In the genomic region with DNA sequence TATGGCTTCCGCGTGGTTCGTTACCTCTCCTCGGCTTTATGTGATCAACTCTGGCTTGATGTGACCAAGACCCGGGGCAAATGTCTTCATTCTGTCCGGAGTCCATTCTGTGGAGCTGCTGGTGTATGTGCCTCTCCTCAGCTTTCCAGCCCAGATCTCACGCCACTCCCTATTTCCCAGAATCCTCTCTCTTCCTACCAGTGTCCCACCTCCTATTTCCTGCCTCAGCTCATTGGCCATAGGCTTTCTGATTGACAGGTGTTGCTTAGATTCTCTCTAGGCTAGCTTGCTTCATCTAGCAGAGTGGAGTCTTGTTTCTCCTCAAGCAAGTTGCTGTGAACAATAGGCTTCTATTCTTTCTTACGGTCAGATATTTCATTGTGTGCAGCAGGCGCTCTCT, we compare ENCODE assay signal across 19 mouse cellular contexts. TPM values are rescaled to one million over a fixed set of nuclear protein-coding genes. Genes with fewer than 3 reads are reported as not detected.
A peak's percentile ranks its signal among the peaks of the same experiment; 100 is the strongest.
DNase-seq lines count a peak whose midpoint lies in the region; ATAC-seq and TF ChIP-seq lines count a peak whose summit lies in the region.
"Had no signal": no experiment of that assay in that cellular context is flagged by ENCODE, and none has a peak within 500 bp of the region (broad histone marks: within the 10 kb centered on the region; RNA-seq: fewer than 3 reads in every experiment).

No protein-coding gene starts in this region.

- ATAC-seq in heart, embryonic 15.5 days (replicated peaks; ENCODE audit: insufficient number of reproducible peaks, insufficient read depth, low FRiP score, low read depth) = no peak
- ATAC-seq: CD4-positive, CD25-positive, alpha-beta regulatory T cell, adult 4 months; inflammation-experienced regulatory T-cells, adult 6 months; midbrain, embryonic 16.5 days had no signal

- H3K4me1 ChIP-seq in heart, embryonic 15.5 days (replicated peaks) = no peaks in the 10 kb centered on the region
- H3K4me1 ChIP-seq in testis, adult 2 months (ENCODE audit: control insufficient read depth, insufficient read depth, low read length) = no peaks in the 10 kb centered on the region
- H3K4me1 ChIP-seq: embryonic facial prominence, embryonic 12.5 days had no signal

- WGBS in heart, embryonic 15.5 days = 84% methylated on average over 9 of the region's 9 CpGs

- peaks cover 5% of the 10 kb centered on the region; the same call in 1 of the 2 replicates for H3K36me3 ChIP-seq in heart, embryonic 15.5 days
- no peaks in the 10 kb centered on the region for H3K36me3 ChIP-seq in testis, adult 2 months (ENCODE audit: control insufficient read depth, insufficient read depth, low read length)
- H3K36me3 ChIP-seq: embryonic facial prominence, embryonic 12.5 days had no signal

- H3K9ac ChIP-seq in heart, embryonic 15.5 days = no peak overlapping the region
- H3K9ac ChIP-seq: embryonic facial prominence, embryonic 12.5 days; hindbrain, embryonic 14.5 days had no signal

- no peak for TF ChIP-seq CTCF in testis, adult 2 months (IDR thresholded peaks at IDR 0.05; ENCODE audit: control insufficient read depth, insufficient read depth, insufficient replicate concordance, low read depth, low read length)

- no peak overlapping the region for H3K27ac ChIP-seq in heart, embryonic 15.5 days
- no peak overlapping the region for H3K27ac ChIP-seq in testis, adult 2 months (ENCODE audit: control insufficient read depth, insufficient read depth, low read depth, low read length)
- H3K27ac ChIP-seq: embryonic facial prominence, embryonic 12.5 days; gastrocnemius, adult 2 months; hindbrain, embryonic 14.5 days; midbrain, embryonic 10.5 days had no signal

- DNase-seq in heart, postnatal 14 days = no peak
- DNase-seq in testis, postnatal 10 days (ENCODE audit: low spot score) = no peak
- peak; percentile 59 for DNase-seq in lung, postnatal 10 days
- no peak for DNase-seq in right cerebral cortex, postnatal 25 days
- DNase-seq in urinary bladder, postnatal 25 days (ENCODE audit: low spot score) = no peak
- DNase-seq: cerebellum, adult 2 months; cerebellum, postnatal 25 days; gastrocnemius, adult 2 months; kidney, adult 18-20 months; kidney, postnatal 4 days had no signal

- no peak overlapping the region for H3K4me2 ChIP-seq in heart, embryonic 15.5 days
- H3K4me2 ChIP-seq: embryonic facial prominence, embryonic 12.5 days; hindbrain, embryonic 14.5 days had no signal

- H3K27me3 ChIP-seq in heart, embryonic 15.5 days = no peaks in the 10 kb centered on the region
- H3K27me3 ChIP-seq in testis, adult 2 months (ENCODE audit: control insufficient read depth, insufficient read depth, low read length) = no peaks in the 10 kb centered on the region
- H3K27me3 ChIP-seq: embryonic facial prominence, embryonic 12.5 days had no signal

- no peaks in the 10 kb centered on the region for H3K9me3 ChIP-seq in heart, embryonic 15.5 days (replicated peaks)
- H3K9me3 ChIP-seq: embryonic facial prominence, embryonic 12.5 days; midbrain, embryonic 10.5 days had no signal

- intact Hi-C loops in heart, postnatal 14 days (cut with DNase I) = no loop called here

- H3K4me3 ChIP-seq in heart, embryonic 15.5 days = peak overlapping the region; percentile 7; the same call in 1 of the 2 replicates
- peak overlapping the region; percentile 75 for H3K4me3 ChIP-seq in testis, adult 2 months (ENCODE audit: control insufficient read depth, low read depth, low read length)
- H3K4me3 ChIP-seq: embryonic facial prominence, embryonic 12.5 days; gastrocnemius, adult 2 months; midbrain, embryonic 10.5 days had no signal

- TF ChIP-seq POLR2A in testis, adult 2 months (IDR thresholded peaks at IDR 0.05; ENCODE audit: control insufficient read depth, low read depth, low read length) = 0 out of 2 replicates have a peak, but pooled peaks have one; percentile 13

RNA-seq across cellular contexts. Expression of a gene that starts 13.9 kb away (rescaled TPM):
- polyA plus RNA-seq in heart, embryonic 15.5 days (2015; fragmentation: Nextera tagmentation; extraction: Ambion mirVana) = 91.4 and 116 TPM in 2 replicates
- total RNA-seq in heart, postnatal 14 days (2021) = 10 to 100 TPM; 13.8 to 14.1 TPM
- polyA plus RNA-seq in testis, adult 2 months (2012; rRNA removed) = 78.5 and 98.7 TPM in 2 replicates
- polyA plus RNA-seq: CD4-positive, CD25-positive, alpha-beta regulatory T cell, adult 4 months; liver, adult 2 months had no signal

RNA-seq across cellular contexts. Expression of a gene that starts 55.8 kb away (rescaled TPM):
- 26.4 and 30.2 TPM in 2 replicates for polyA plus RNA-seq in heart, embryonic 15.5 days (2015; fragmentation: Nextera tagmentation; extraction: Ambion mirVana)
- 100 to 1,000 TPM; 189 to 196 TPM for total RNA-seq in heart, postnatal 14 days (2021)
- 22.0 and 23.9 TPM in 2 replicates for polyA plus RNA-seq in testis, adult 2 months (2012; rRNA removed)
- polyA plus RNA-seq: CD4-positive, CD25-positive, alpha-beta regulatory T cell, adult 4 months had no signal
